Mouse (Mus musculus) heart, embryonic 16.5 days (tissue): ENCODE results near the gene Nxnl2. TPM values are rescaled to one million over a fixed set of nuclear protein-coding genes. Genes with fewer than 3 reads are reported as not detected.

Source experiments
- ATAC-seq: fragments of 200-750 bp; cut with Nextera tagmentation; replicated peaks from 2 replicates; pipeline ENCODE4 v1.8.0; 2017; ENCODE audit warnings: moderate number of reproducible peaks; ENCODE audit not compliant: insufficient read depth, low FRiP score; ENCODE audit errors: extremely low read depth
- H3K27ac ChIP-seq: fragments of 300-500 bp; sonication (generic); 2 replicates; pipeline ENCODE4 v1.5.1; 2014; ENCODE audit warnings: mild to moderate bottlenecking, low read length, control low read depth, moderate library complexity
- H3K27me3 ChIP-seq: fragments of 300-500 bp; sonication (generic); 2 replicates; pipeline ENCODE4 v1.6.1; 2014; ENCODE audit warnings: low read length, mixed read lengths; ENCODE audit not compliant: control insufficient read depth, insufficient read depth
- H3K36me3 ChIP-seq: fragments of 300-500 bp; sonication (generic); 2 replicates; pipeline ENCODE4 v1.6.1; 2014; ENCODE audit not compliant: control insufficient read depth, insufficient read depth
- H3K4me1 ChIP-seq: fragments of 300-500 bp; sonication (generic); 2 replicates; pipeline ENCODE4 v1.6.1; 2014; ENCODE audit warnings: low read length, mixed read lengths; ENCODE audit not compliant: control insufficient read depth, insufficient read depth
- H3K4me2 ChIP-seq: fragments of 300-500 bp; sonication (generic); 2 replicates; pipeline ENCODE4 v1.6.1; 2014; ENCODE audit warnings: low read depth, mild to moderate bottlenecking, control low read depth, low read length
- H3K4me3 ChIP-seq: fragments of 300-500 bp; sonication (generic); 2 replicates; pipeline ENCODE4 v1.5.1; 2014; ENCODE audit warnings: mild to moderate bottlenecking, control low read depth, low read length
- H3K9ac ChIP-seq: fragments of 300-500 bp; sonication (generic); 2 replicates; pipeline ENCODE4 v1.6.1; 2014; ENCODE audit warnings: low read length, control low read depth
- H3K9me3 ChIP-seq: fragments of 300-500 bp; sonication (generic); replicated peaks from 2 replicates; pipeline ENCODE4 v1.6.1; 2016; ENCODE audit warnings: low read length; ENCODE audit not compliant: control insufficient read depth
- WGBS: fragments of 180-500 bp; shearing (Covaris S2); extraction: QIAGEN DNeasy Blood & Tissue Kit; methylation state at CpG from one replicate; pipeline ENCODE4 v1.1.7; 2014; 5-methylcytosine and 5-hydroxymethylcytosine counted together
- polyA plus RNA-seq: library from polyadenylated mRNA; unstranded; fragments of >200 nt; fragmentation: Nextera tagmentation; extraction: Ambion mirVana; gene quantifications from 2 replicates; pipeline ENCODE4 v1.2.1, GENCODE M21; 2015

Gene Nxnl2
- 1.2 and 1.7 TPM in 2 replicates for polyA plus RNA-seq

GRCm38 (mm10) chr13:51170691-51171680 lies at the start of gene Nxnl2:
Gene Nxnl2 (plus strand): TSS chr13:51171022.
- H3K4me3 ChIP-seq: peak within 1 kb of the TSS; percentile 59
- H3K36me3 ChIP-seq: no peaks in the 10 kb centered on the region
- H3K27ac ChIP-seq: no peak within 1 kb of the TSS
- peak within 1 kb of the TSS; percentile 98 for H3K4me2 ChIP-seq
- peaks cover 5% of the 10 kb centered on the region for H3K4me1 ChIP-seq
- under 1% methylated on average over 64 of the region's 64 CpGs for WGBS
- peak; percentile 76 for ATAC-seq
- H3K27me3 ChIP-seq: peaks cover 10% of the 10 kb centered on the region
- peak within 1 kb of the TSS; percentile 70 for H3K9ac ChIP-seq
- no peaks in the 10 kb centered on the region for H3K9me3 ChIP-seq

- 15% methylated on average over 1 of the region's 1 CpGs for whole genome bisulfite sequencing
- Histone ChIP-seq H3K9me3 (no peaks in the 10 kb centered on the region), H3K36me3 (0 out of 2 replicates have a peak, but pooled peaks cover 8% of the 10 kb centered on the region), H3K4me1 (peaks cover 61% of the 10 kb centered on the region), H3K27ac (peak overlapping the region; percentile 16; the same call in 1 of the 2 replicates), H3K4me3 (no peak overlapping the region), H3K4me2 (no peak overlapping the region), H3K27me3 (no peaks in the 10 kb centered on the region), H3K9ac (no peak overlapping the region)
- ATAC-seq: no peak
Observed at GRCm38 (mm10) chr13:51121966-51122365, 48.9 kb upstream of the Nxnl2 start.

- ATAC-seq: no peak
- 81% methylated on average over 8 of the region's 8 CpGs for WGBS
Observed at GRCm38 (mm10) chr13:51122771-51123170, 48.1 kb upstream of the Nxnl2 start.

GRCm38 (mm10) chr13:51125357-51125756 lies 45.5 kb upstream of the Nxnl2 start:
- no peak for ATAC-seq
- Histone ChIP-seq H3K9ac (no peak overlapping the region), H3K27me3 (no peaks in the 10 kb centered on the region), H3K9me3 (no peaks in the 10 kb centered on the region), H3K36me3 (peaks cover 8% of the 10 kb centered on the region; the same call in 1 of the 2 replicates), H3K4me1 (peaks cover 50% of the 10 kb centered on the region), H3K27ac (no peak overlapping the region), H3K4me3 (no peak overlapping the region), H3K4me2 (no peak overlapping the region)
- 65% methylated on average over 8 of the region's 8 CpGs for WGBS

More at GRCm38 (mm10) chr13:51122771-51123170, 48.1 kb upstream of the Nxnl2 start:
- no peaks in the 10 kb centered on the region for H3K27me3 ChIP-seq
- H3K9me3 ChIP-seq: no peaks in the 10 kb centered on the region
- H3K9ac ChIP-seq: no peak overlapping the region
- H3K4me2 ChIP-seq: no peak overlapping the region
- no peak overlapping the region for H3K4me3 ChIP-seq
- 0 out of 2 replicates have a peak, but pooled peaks cover 8% of the 10 kb centered on the region for H3K36me3 ChIP-seq
- H3K27ac ChIP-seq: no peak overlapping the region
- H3K4me1 ChIP-seq: peaks cover 63% of the 10 kb centered on the region

GRCm38 (mm10) chr13:51127906-51128305 lies 42.9 kb upstream of the Nxnl2 start:
- no peak for ATAC-seq
- 43% methylated on average over 2 of the region's 2 CpGs for WGBS
- no peak overlapping the region for H3K4me3 ChIP-seq
- H3K27ac ChIP-seq: no peak overlapping the region
- H3K9me3 ChIP-seq: no peaks in the 10 kb centered on the region
- no peak overlapping the region for H3K4me2 ChIP-seq
- peaks cover 15% of the 10 kb centered on the region for H3K36me3 ChIP-seq
- H3K9ac ChIP-seq: no peak overlapping the region
- H3K4me1 ChIP-seq: peaks cover 25% of the 10 kb centered on the region
- H3K27me3 ChIP-seq: no peaks in the 10 kb centered on the region

GRCm38 (mm10) chr13:51128417-51128816 lies 42.4 kb upstream of the Nxnl2 start:
- peaks cover 15% of the 10 kb centered on the region for H3K36me3 ChIP-seq
- ATAC-seq: peak; percentile 41; the same call in 1 of the 2 replicates
- H3K9ac ChIP-seq: no peak overlapping the region
- H3K9me3 ChIP-seq: no peaks in the 10 kb centered on the region
- WGBS: 46% methylated on average over 7 of the region's 7 CpGs
- no peak overlapping the region for H3K4me2 ChIP-seq
- peaks cover 25% of the 10 kb centered on the region for H3K4me1 ChIP-seq
- H3K4me3 ChIP-seq: no peak overlapping the region
- peak overlapping the region; percentile 23; the same call in 1 of the 2 replicates for H3K27ac ChIP-seq
- H3K27me3 ChIP-seq: no peaks in the 10 kb centered on the region

- WGBS: 70% methylated on average over 10 of the region's 10 CpGs
- Histone ChIP-seq H3K4me2 (no peak overlapping the region), H3K27ac (no peak overlapping the region), H3K4me1 (peaks cover 16% of the 10 kb centered on the region), H3K4me3 (no peak overlapping the region), H3K9ac (no peak overlapping the region), H3K9me3 (no peaks in the 10 kb centered on the region), H3K36me3 (peaks cover 7% of the 10 kb centered on the region), H3K27me3 (no peaks in the 10 kb centered on the region)
- ATAC-seq: no peak
Observed at GRCm38 (mm10) chr13:51131179-51131578, 39.6 kb upstream of the Nxnl2 start.

- Histone ChIP-seq H3K27ac (no peak overlapping the region), H3K9ac (no peak overlapping the region), H3K36me3 (peaks cover 8% of the 10 kb centered on the region; the same call in 1 of the 2 replicates), H3K27me3 (no peaks in the 10 kb centered on the region), H3K4me3 (no peak overlapping the region), H3K4me1 (peaks cover 11% of the 10 kb centered on the region), H3K9me3 (no peaks in the 10 kb centered on the region), H3K4me2 (no peak overlapping the region)
- 82% methylated on average over 4 of the region's 4 CpGs for WGBS
- no peak for ATAC-seq
Observed at GRCm38 (mm10) chr13:51136315-51136714, 34.5 kb upstream of the Nxnl2 start.
